Mouse (Mus musculus): ENCODE data around the gene Itm2b. TPM values are rescaled to one million over a fixed set of nuclear protein-coding genes. Genes with fewer than 3 reads are reported as not detected.
A peak's percentile ranks its signal among the peaks of the same experiment; 100 is the strongest.

The Itm2b gene
- total RNA-seq, 2 experiments from 2014 or later: 486 to 491 TPM

- DNase-seq (ENCODE audit: low spot score in 2 of 2): peak; percentile 64 to 84
Measured at GRCm38 (mm10) chr14:73325456-73326381, 59.4 kb downstream of the Itm2b start, which contains the start of gene Rb1. Gene Rb1 (minus strand): TSS chr14:73325822.

- peak; percentile 42 to 46 for DNase-seq (ENCODE audit: low spot score in 2 of 2)
Measured at GRCm38 (mm10) chr14:73324634-73325455, 60.2 kb downstream of the Itm2b start.

- DNase-seq (ENCODE audit: low spot score in 2 of 2): no peak
Measured at GRCm38 (mm10) chr14:73323965-73324364, 61.1 kb downstream of the Itm2b start.

GRCm38 (mm10) chr14:73322142-73322541 lies 62.9 kb downstream of the Itm2b start:
- no peak for DNase-seq (ENCODE audit: low spot score in 2 of 2)

- DNase-seq (ENCODE audit: low spot score in 2 of 2): no peak
Measured at GRCm38 (mm10) chr14:73316933-73317332, 68.2 kb downstream of the Itm2b start.

- DNase-seq (ENCODE audit: low spot score in 2 of 2): no peak
Measured at GRCm38 (mm10) chr14:73313864-73314263, 71.2 kb downstream of the Itm2b start.

- no peak for DNase-seq (ENCODE audit: low spot score in 2 of 2)
Measured at GRCm38 (mm10) chr14:73313396-73313795, 71.7 kb downstream of the Itm2b start.

GRCm38 (mm10) chr14:73312909-73313308 lies 72.2 kb downstream of the Itm2b start:
- DNase-seq (ENCODE audit: low spot score in 2 of 2): no peak

Other genes with a start within 250 kb of the Itm2b start
- 1 to 10 TPM; 4.7 TPM for gene Lpar6, start 147.4 kb downstream of the Itm2b start, total RNA-seq (2021)
- 10 to 100 TPM; 46.1 to 46.3 TPM for gene Rb1, start 59.5 kb downstream of the Itm2b start, total RNA-seq (2021)
- 10 to 100 TPM; 25.0 to 31.1 TPM for gene Med4, start 124.7 kb upstream of the Itm2b start, total RNA-seq (2021)
- 100 to 1,000 TPM; 265 to 310 TPM for gene Sucla2, start 140.0 kb upstream of the Itm2b start, total RNA-seq (2021)
- 1 to 10 TPM; 6.2 to 7.3 TPM for gene Nudt15, start 163.0 kb upstream of the Itm2b start, total RNA-seq (2021)

All from gastrocnemius, postnatal 4 days (tissue).